Mouse (Mus musculus): ENCODE measurements at regions not wholly inside any gene's neighbourhood (a gene's known extent, or its start where the extent isn't known, plus 50 kb on each side); places are given as distances from the start of the nearest gene placed in this dataset.

DNA sequence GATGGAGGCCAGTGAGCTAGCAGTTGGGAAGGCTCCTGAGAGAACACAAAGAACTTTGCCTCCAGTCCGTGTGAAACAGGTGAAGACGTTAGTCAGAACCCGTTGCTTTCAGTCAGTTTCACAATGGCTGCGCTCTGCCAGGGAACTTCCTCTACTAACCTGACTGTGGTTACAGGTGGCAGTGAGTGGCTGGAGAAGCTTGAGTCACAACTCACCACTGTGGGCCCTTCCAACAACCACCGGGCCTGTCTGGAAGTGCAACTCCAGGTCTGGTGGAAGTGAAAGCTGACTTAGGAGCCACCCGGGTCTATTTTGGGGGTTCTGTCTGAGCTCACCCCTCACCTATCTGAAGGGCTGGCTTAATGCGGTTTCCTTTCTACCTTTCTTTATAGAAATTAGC lies 214.8 kb upstream of the Id2 start:
- in situ Hi-C loops (cut with MboI; ENCODE audit: low pct_unique_long_range_greater_than_20kb in 1 of 2, low sequenced_read_pairs in 2 of 2, unreplicated experiment in 1 of 2): no loop called here

DNA sequence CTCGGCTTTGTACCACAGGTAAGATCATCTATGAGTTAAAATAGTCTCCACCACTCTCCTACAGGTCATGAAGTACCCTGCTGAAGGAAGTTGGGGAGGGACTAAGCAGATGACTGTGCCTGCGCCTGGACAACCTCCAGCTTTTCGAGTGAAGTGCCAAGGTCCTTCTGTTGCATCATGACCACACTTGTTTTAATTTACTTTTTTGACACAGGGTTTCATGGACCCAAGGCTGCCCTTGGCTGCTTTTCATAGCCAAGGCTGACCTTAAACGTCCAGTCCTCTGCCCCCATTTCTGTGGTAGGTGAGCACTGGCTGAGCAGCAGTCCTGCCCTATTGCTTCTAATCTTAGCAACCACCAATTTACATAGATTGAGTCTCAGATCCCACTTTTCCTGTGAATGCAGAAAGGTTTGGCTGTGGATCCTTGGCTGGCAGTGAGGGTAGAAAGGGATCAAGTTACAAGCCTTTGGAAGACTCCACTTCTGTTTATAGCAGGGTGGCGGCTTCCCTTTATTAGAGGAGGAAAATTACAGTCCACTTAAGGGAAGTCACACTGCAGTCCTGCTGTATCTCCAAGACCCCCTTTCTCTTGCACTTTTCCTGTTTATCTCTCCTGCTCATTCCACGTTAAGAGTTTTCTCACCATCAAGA lies 213.5 kb upstream of the Id2 start:
- in situ Hi-C loops (cut with MboI; ENCODE audit: low pct_unique_long_range_greater_than_20kb in 1 of 2, low sequenced_read_pairs in 2 of 2, unreplicated experiment in 1 of 2): no loop called here

DNA sequence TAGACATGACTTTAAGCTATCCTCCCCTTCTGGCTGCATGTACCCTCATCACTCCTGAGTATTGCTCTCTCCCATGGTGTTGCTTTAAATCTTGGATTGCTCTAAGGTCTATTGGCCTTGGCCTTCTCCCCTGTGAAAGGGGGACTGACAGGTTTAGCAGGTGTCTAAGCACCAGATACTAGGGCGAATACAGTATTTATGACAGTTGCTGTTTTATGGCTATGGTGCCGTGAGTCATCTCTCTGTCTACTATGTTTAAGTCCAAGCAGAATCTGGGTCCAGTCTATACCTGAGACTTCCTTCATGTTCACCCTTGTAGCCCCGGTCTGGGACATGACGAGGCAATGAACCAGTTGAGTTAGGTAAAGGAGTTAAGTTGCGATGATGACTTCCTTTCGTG lies 212.3 kb upstream of the Id2 start:
- in situ Hi-C loops (cut with MboI; ENCODE audit: low pct_unique_long_range_greater_than_20kb in 1 of 2, low sequenced_read_pairs in 2 of 2, unreplicated experiment in 1 of 2): no loop called here

DNA sequence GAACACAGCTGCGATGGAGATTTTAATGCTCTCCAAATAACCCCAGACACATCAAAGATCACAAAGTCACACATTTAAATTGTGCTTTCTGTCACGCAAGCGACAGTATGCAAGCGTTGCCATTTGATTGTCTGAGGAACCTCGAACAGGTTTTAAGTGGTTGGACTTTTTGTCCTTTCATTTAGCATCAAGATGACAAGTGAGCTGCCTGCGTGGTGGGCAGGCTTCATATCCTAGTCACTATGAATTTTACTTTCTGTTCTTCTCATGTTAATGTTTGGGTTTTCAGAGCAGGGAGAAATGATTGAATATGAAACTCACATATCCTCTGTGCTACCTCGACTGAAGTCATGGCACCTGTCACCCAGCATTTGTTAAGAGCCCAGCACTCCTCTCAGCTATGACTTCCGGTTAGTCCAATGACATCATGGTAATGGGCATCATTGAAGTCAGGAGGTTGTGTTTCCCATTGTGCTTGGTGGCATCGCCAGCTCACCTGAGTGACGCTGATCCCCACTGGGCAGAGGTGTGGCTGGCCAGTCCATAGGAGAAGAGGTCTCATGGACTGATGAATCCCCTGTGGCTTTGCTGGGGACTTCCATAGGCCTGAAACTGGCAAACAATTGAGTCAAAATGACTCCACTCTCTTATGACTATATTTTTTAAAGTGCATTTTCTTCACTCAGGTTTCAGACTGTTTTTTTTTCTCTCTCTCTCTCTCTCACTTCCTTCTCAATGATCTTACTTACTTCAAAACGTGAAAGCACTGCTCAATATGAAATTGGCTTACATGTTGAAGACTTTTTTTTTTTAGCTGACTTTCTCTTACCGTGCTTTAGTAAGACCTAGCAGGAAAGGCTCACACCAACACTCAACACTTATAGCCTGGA lies 209.1 kb upstream of the Id2 start:
- in situ Hi-C loops (cut with MboI; ENCODE audit: low pct_unique_long_range_greater_than_20kb in 1 of 2, low sequenced_read_pairs in 2 of 2, unreplicated experiment in 1 of 2): no loop called here

DNA sequence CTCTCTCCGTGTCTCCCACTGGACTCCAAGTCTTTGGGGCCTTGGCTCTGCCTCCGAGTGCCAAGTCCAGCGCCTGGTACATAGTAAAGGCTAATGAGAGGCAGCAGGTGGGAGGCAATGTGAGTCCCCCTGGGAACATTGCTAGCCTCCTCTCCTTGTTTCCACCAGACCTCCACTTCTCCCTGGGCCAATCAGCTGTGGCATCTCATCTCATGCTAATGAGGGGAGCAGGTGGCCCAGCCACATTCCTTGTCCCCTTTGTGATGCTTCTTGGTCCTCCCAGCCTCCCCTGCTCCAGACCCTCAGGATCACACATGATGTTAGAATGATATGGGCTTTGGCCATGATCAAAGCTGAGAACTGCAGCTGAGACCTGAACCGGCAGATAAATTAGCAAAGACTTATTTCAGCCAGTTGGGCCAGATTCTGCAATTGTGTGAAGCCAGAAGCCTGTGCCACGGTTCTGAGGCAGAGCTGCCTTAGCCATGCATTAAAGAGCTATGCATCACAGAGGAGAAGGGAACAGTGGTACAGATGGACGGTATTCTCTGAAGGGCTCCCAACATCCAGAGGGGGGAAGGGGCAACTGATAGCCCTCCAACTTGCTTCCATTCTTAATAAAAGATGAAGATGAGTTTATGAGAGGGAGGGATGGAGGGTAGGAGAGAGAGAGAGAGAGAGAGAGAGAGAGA lies 208.0 kb upstream of the Id2 start:
- in situ Hi-C loops (cut with MboI; ENCODE audit: low pct_unique_long_range_greater_than_20kb in 1 of 2, low sequenced_read_pairs in 2 of 2, unreplicated experiment in 1 of 2): no loop called here

DNA sequence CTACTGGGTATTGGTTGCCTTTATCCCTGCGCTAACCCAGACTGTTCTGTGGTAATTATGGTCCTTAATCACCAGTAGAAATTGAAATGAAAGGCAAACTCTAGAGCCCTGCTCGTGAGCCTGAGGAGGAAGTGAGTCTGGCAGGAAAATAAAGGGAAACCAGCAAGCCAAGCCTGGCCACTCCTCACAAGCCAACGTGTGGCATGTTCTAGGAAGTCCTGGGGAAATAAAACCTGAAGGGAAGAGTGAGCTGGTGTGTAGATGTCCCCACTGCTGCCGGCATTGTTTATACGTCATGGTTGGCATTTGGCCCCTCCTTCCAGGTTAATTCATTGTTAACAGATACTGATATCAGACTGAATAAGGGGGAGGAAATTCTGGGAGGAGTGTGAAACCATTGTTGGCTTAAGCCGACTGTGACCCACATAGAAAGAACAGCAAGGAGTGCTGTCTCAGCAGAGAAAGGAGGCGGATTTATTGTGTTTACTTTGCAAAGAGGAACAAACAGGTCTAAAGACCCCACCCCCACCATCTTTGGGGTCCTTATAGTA lies 206.6 kb upstream of the Id2 start:
- in situ Hi-C loops (cut with MboI; ENCODE audit: low pct_unique_long_range_greater_than_20kb in 1 of 2, low sequenced_read_pairs in 2 of 2, unreplicated experiment in 1 of 2): no loop called here

DNA sequence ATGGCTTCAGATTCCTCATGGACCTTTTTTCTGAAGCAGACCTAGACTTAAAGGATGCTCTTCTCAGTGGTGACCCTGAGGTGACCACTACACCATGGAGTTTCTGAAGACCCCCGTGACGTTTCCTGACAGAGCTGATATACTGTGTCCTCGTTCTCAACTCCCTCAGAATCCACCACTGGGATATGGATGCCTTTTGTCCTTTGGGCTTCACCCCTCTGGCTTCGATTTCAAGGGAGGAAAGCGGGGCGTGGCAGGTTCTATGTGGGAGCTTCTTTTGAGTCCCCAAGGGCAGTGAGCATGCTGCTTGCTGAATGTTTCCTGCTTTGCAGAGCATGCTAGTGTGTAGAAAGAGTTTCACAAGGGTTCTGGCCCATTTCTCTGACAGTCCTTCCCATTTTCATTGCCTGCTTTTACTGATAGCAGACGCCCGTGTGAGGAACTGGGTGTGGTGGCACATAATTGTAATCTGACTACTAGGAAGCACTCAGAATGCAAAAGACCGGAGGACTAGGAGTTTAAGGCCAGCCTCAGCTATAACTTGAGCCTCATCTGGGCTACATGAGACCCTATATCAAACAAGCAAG lies 204.0 kb upstream of the Id2 start:
- in situ Hi-C loops (cut with MboI; ENCODE audit: low pct_unique_long_range_greater_than_20kb in 1 of 2, low sequenced_read_pairs in 2 of 2, unreplicated experiment in 1 of 2): no loop called here

DNA sequence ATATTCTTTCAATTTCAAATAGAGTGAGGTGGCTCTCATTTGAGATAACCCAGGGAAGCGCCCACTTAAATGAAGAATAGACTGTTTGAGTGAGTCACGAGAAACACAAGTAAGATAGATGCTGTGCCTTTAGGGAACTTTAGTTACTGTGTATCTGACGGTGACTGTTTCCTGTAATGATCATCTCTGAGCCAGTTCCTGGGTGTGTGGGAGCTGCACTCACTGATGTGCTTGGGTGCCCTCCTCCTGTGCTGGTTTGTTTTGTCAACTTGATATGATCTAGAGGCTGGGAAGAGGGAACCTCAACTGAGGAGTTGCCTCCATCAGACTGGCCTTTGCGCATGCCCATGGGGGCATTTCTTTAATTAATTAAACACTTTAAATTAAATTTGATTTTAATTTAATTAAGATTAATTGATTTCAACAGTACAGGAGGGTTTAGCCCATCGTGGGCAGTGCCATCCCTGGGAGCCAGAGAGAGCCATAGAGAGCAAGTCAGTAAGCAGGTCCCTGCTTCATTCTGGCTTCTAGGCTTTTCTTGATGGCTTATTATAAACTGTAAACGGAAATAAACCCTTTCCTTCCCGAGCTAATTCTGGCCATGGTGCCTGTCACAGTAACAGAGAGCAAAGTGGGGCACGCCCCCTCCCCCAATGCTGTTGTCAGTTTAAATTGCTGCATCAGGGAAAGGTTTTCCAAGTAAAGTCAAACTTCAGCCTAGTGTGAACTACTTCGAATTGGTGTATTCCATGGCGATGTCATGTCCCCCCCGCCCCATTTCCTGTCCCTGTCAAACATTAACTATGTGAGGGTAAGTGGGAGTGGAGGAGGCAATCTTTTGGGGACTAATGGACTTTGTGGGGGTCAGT lies 202.9 kb upstream of the Id2 start:
- in situ Hi-C loops (cut with MboI; ENCODE audit: low pct_unique_long_range_greater_than_20kb in 1 of 2, low sequenced_read_pairs in 2 of 2, unreplicated experiment in 1 of 2): no loop called here

DNA sequence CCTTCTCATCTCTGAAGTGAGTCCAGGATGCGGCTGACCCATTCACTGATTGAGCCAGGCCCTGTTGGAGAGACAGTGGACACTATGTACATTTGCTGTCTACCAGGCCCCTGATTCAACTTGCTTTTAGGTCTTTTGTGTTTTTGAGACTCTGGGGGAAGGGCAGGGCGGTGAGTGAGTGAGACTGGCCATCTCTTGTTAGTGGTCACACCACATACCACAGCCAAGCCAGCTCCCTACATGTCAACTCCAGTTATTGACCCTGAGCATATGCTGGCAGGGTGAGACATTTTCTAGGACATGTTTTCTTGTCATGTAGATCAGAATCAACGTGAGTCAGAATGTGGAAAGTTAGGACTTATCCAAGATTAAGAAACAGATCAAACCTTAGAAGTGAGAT lies 201.8 kb upstream of the Id2 start:
- in situ Hi-C loops (cut with MboI; ENCODE audit: low pct_unique_long_range_greater_than_20kb in 1 of 2, low sequenced_read_pairs in 2 of 2, unreplicated experiment in 1 of 2): no loop called here

DNA sequence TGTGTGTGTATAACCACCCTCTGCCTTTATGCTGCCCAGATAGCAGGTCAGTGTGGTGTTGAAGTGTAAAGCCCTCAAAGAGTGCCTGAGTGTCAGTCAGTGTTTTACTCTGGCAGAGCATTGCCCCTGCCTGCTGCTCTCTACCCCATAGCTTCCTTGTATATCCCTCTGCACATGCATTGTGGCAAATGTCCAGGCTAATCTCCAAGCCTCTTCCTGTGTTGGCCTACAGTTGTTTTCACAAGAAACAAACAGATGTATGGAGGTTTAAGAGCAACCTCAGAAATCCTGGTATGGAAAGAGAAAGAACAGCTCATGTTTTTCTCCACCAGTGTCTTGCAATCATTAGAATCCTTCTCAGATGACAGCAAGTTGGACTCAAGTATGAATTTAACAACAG lies 201.0 kb upstream of the Id2 start:
- in situ Hi-C loops (cut with MboI; ENCODE audit: low pct_unique_long_range_greater_than_20kb in 1 of 2, low sequenced_read_pairs in 2 of 2, unreplicated experiment in 1 of 2): no loop called here

DNA sequence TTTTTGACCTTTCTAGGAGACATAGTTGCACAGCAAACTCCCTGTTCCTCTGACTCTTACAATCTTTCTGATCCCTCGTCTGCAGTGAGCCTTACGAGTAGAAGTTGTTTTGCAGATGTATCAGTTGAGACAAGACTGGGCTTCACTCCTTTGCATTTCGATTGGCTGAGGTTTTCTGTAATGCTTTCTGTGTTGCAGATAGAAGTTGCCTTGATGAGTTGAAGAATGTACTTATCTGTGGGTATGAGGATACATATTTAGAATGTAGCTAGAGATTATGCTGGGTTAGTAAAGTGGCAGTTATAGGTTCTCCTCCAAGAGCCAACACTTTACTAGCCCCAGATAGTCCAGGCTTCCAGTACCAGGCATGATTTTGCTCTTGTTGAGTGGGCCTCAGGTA lies 199.7 kb upstream of the Id2 start:
- in situ Hi-C loops (cut with MboI; ENCODE audit: low pct_unique_long_range_greater_than_20kb in 1 of 2, low sequenced_read_pairs in 2 of 2, unreplicated experiment in 1 of 2): no loop called here

DNA sequence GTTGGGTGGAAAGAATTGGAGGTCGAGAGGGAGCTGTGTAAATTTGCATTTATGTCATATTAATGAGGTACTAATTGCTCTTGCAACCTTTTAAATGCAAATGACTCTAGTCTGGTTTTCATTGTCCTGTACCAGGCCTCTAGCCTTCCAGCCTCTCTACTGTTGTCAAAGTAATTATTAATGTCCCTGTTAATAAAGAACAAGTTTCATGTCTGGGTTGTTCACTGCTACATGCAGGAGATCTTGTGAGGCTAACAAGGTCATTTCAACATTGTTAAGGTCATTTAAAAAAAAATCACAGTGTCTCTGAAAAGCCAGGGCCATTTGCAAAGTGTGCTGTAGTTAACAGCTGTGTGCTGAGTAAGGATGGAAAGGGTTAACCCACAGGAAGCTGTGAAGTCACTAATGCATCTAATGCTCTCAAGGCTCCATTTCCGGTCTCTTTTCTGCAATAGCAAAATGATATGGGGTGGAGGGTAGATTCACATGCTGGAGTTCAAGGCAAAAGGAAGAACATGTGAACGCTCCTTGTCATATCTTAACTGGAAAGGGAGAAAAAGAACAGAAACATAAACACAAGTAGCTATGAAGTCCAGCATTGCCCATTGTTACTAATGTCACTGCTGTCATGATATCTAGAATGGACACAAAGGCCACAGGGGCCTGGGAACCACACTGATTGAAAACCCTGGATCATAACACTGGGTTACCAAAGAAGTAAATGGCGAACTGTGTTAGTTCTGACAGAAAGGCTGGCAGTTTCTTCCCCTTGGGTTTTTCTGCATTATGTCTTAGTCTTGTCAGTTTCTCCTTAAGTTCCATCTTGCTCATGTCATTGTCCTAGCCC lies 197.5 kb upstream of the Id2 start:
- in situ Hi-C loops (cut with MboI; ENCODE audit: low pct_unique_long_range_greater_than_20kb in 1 of 2, low sequenced_read_pairs in 2 of 2, unreplicated experiment in 1 of 2): no loop called here

DNA sequence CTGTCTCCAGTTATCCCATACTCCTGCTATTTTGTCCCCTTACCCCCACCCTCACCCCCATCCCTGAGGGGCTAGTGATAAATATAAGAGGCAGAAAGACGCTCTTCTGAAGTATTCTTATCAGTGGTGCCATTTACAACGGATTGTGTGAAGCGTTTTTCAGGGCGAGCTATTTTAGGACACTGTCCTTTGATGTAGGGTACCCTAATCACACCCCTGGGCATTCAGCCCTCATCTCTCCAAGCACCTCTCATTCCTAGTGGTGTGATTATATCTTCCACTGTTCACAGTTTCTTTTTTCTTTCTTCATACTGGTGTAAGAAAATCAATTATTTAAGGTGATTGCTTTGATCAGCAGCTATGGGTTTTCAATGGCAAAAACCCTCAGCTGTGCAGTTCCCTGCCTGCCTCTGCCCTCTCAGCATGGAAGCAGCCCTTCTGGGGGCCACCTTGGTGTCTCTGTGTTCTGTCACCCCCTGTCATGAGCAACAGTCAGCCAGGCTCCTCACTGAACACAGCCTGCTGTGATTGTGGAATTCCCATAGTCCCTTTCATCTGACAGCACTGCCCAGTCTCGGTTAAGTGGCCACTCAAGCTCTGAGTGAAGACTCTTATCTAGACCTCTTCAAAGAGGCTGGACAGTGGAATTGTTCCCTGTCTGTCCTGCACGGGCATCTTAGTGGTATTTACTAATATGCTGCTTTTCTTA lies 196.7 kb upstream of the Id2 start:
- in situ Hi-C loops (cut with MboI; ENCODE audit: low pct_unique_long_range_greater_than_20kb in 1 of 2, low sequenced_read_pairs in 2 of 2, unreplicated experiment in 1 of 2): no loop called here

DNA sequence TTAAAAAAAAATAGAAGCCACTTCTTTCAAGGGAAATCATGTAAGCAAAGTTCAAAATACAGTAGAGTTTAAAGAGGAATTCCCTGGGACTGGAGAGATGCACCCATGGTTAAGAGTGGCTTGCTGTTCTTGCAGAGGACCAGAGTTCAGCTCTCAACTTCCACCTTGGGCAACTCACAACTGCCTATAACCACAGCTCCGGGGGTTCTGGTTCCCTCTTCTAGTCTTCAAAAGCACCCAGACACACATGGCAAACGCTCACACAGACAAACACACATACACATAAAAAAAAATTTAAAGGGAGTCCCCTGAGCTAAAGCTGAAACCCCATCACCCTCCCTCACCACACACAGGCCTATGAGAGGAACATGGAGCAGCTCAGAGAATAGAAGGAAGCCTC lies 192.4 kb upstream of the Id2 start:
- in situ Hi-C loops (cut with MboI; ENCODE audit: low pct_unique_long_range_greater_than_20kb in 1 of 2, low sequenced_read_pairs in 2 of 2, unreplicated experiment in 1 of 2): no loop called here

DNA sequence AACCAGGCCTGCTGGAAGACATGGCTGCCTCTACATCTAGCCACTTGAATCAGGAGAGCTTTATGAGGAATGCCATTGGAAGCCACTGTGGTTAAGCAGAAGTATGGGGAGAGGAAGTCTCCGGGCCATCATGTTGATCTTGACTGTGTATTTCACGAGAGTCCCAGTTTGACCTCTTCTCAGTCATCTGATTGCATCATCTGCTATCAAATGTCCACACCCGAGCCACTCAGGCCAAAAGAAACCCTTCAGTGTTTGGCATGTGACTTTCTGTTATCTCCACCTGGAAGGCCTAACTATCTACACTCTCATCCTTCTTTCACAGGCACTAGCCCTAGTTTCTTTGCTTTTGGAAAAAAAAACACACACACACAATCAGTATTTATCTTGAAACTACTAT lies 186.9 kb upstream of the Id2 start:
- in situ Hi-C loops (cut with MboI; ENCODE audit: low pct_unique_long_range_greater_than_20kb in 1 of 2, low sequenced_read_pairs in 2 of 2, unreplicated experiment in 1 of 2): no loop called here

DNA sequence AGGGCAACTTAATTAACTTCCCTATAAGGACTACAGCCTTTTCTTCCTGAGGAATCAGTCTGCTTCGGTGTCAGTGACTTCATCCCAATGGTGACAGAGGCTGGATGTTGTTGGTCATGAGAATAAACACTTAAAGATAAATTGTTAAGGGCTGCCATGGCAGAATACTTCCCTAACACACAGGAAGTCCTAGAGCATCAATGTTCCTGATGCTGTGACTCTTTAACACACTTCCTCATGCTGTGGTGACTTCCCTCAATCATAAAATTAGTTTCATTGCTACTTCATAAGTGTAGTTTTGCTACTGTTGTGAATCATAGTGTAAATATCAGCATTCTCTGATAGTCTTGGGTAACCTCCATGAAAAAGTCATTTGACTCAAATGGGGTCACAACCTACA lies 184.5 kb upstream of the Id2 start:
- in situ Hi-C loops (cut with MboI; ENCODE audit: low pct_unique_long_range_greater_than_20kb in 1 of 2, low sequenced_read_pairs in 2 of 2, unreplicated experiment in 1 of 2): no loop called here
